Mouse (Mus musculus) forebrain, embryonic 14.5 days (tissue): Measurements from ENCODE around the gene Nhlrc1. TPM values are rescaled to one million over a fixed set of nuclear protein-coding genes. Genes with fewer than 3 reads are reported as not detected.

Source experiments
- ATAC-seq: fragments of 200-750 bp; cut with Nextera tagmentation; 2 replicates; pipeline ENCODE4 v1.8.0; 2017; ENCODE audit warnings: mild to moderate bottlenecking, moderate library complexity
- DNase-seq: peaks from one replicate; pipeline ENCODE4 v3.0.0-alpha.2; 2015; ENCODE audit warnings: low spot score
- H3K27ac ChIP-seq: fragments of 300-500 bp; sonication (generic); 2 replicates; pipeline ENCODE4 v1.5.1; 2014; ENCODE audit warnings: low read depth, mild to moderate bottlenecking, control low read depth, low read length, moderate library complexity
- H3K27me3 ChIP-seq: fragments of 300-500 bp; sonication (generic); replicated peaks from 2 replicates; pipeline ENCODE4 v1.6.1; 2014; ENCODE audit warnings: low read length, control low read depth, mixed read lengths; ENCODE audit not compliant: control insufficient read depth, insufficient read depth
- H3K36me3 ChIP-seq: fragments of 300-500 bp; sonication (generic); 2 replicates; pipeline ENCODE4 v1.6.1; 2014; ENCODE audit warnings: low read length, control low read depth; ENCODE audit not compliant: control insufficient read depth, insufficient read depth
- H3K4me1 ChIP-seq: fragments of 300-500 bp; sonication (generic); 2 replicates; pipeline ENCODE4 v1.6.1; 2014; ENCODE audit warnings: antibody characterized with exemption, low read length, control low read depth; ENCODE audit not compliant: control insufficient read depth, insufficient read depth
- H3K4me2 ChIP-seq: fragments of 300-500 bp; sonication (generic); 2 replicates; pipeline ENCODE4 v1.6.1; 2014; ENCODE audit warnings: mild to moderate bottlenecking, control low read depth, low read length
- H3K4me3 ChIP-seq: fragments of 300-500 bp; sonication (generic); 2 replicates; pipeline ENCODE4 v1.5.1; 2014; ENCODE audit warnings: low read depth, low read length, control low read depth
- H3K9ac ChIP-seq: fragments of 300-500 bp; sonication (generic); 2 replicates; pipeline ENCODE4 v1.6.1; 2014; ENCODE audit warnings: mild to moderate bottlenecking, low read length, control low read depth, moderate library complexity
- H3K9me3 ChIP-seq: fragments of 300-500 bp; sonication (generic); replicated peaks from 2 replicates; pipeline ENCODE4 v1.6.1; 2016; ENCODE audit warnings: low read length, control low read depth, mixed read lengths; ENCODE audit not compliant: control insufficient read depth
- WGBS: fragments of 180-500 bp; shearing (Covaris S2); extraction: QIAGEN DNeasy Blood & Tissue Kit; methylation state at CpG from one replicate; pipeline ENCODE4 v1.1.7; 2014; 5-methylcytosine and 5-hydroxymethylcytosine counted together
- polyA plus RNA-seq: library from polyadenylated mRNA; unstranded; fragments of >200 nt; fragmentation: Nextera tagmentation; extraction: Ambion mirVana; gene quantifications from 2 replicates; pipeline ENCODE4 v1.2.1, GENCODE M21; 2014

Nhlrc1 gene
- 10.8 and 13.8 TPM in 2 replicates for polyA plus RNA-seq

- H3K9me3 ChIP-seq, result peaks cover 4% of the 10 kb centered on the region; the same call in 1 of the 2 replicates
- H3K4me3 ChIP-seq, result peak within 1 kb of the TSS; percentile 56
- no peaks in the 10 kb centered on the region for H3K27me3 ChIP-seq
- ATAC-seq (peak; percentile 93), DNase-seq (peak; percentile 81)
- no peaks in the 10 kb centered on the region for H3K4me1 ChIP-seq
- WGBS, result 3% methylated on average over 66 of the region's 73 CpGs
- peak within 1 kb of the TSS; percentile 99 for H3K4me2 ChIP-seq
- peak within 1 kb of the TSS; percentile 69 for H3K9ac ChIP-seq
- no peaks in the 10 kb centered on the region for H3K36me3 ChIP-seq
- no peak within 1 kb of the TSS for H3K27ac ChIP-seq
Measured at GRCm38 (mm10) chr13:47014334-47015194, at the start of gene Nhlrc1. Gene Nhlrc1 (minus strand): TSS chr13:47014850.

- no peak overlapping the region for H3K27ac ChIP-seq
- DNase-seq, result no peak
- H3K4me1 ChIP-seq, result no peaks in the 10 kb centered on the region
- H3K9me3 ChIP-seq, result no peaks in the 10 kb centered on the region
- no peak for ATAC-seq
- H3K4me2 ChIP-seq, result no peak overlapping the region
- peaks cover 82% of the 10 kb centered on the region for H3K36me3 ChIP-seq
- H3K9ac ChIP-seq, result no peak overlapping the region
- H3K27me3 ChIP-seq, result no peaks in the 10 kb centered on the region
- 83% methylated on average over 15 of the region's 15 CpGs for WGBS
- H3K4me3 ChIP-seq, result no peak overlapping the region
Measured at GRCm38 (mm10) chr13:47063985-47064760, 49.5 kb upstream of the Nhlrc1 start.

- Histone ChIP-seq H3K27me3 (no peaks in the 10 kb centered on the region), H3K9ac (no peak overlapping the region), H3K36me3 (peaks cover 78% of the 10 kb centered on the region), H3K4me2 (no peak overlapping the region), H3K27ac (no peak overlapping the region), H3K4me3 (no peak overlapping the region), H3K9me3 (no peaks in the 10 kb centered on the region), H3K4me1 (no peaks in the 10 kb centered on the region)
- no peak for ATAC-seq
- WGBS, result 95% methylated on average over 17 of the region's 17 CpGs
- no peak for DNase-seq
Measured at GRCm38 (mm10) chr13:47062756-47063155, 48.1 kb upstream of the Nhlrc1 start.

- peaks cover 52% of the 10 kb centered on the region for H3K36me3 ChIP-seq
- H3K27me3 ChIP-seq, result no peaks in the 10 kb centered on the region
- H3K27ac ChIP-seq, result no peak overlapping the region
- H3K4me1 ChIP-seq, result 0 out of 2 replicates have a peak, but pooled peaks cover 2% of the 10 kb centered on the region
- no peak overlapping the region for H3K9ac ChIP-seq
- DNase-seq (no peak), ATAC-seq (no peak)
- no peaks in the 10 kb centered on the region for H3K9me3 ChIP-seq
- no peak overlapping the region for H3K4me3 ChIP-seq
- no peak overlapping the region for H3K4me2 ChIP-seq
- WGBS, result 97% methylated on average over 5 of the region's 5 CpGs
Measured at GRCm38 (mm10) chr13:47056781-47057180, 42.1 kb upstream of the Nhlrc1 start.

GRCm38 (mm10) chr13:47056126-47056525 is 41.5 kb upstream of the Nhlrc1 start:
- 84% methylated on average over 11 of the region's 11 CpGs for WGBS
- H3K27ac ChIP-seq, result no peak overlapping the region
- no peak overlapping the region for H3K9ac ChIP-seq
- no peaks in the 10 kb centered on the region for H3K27me3 ChIP-seq
- no peak overlapping the region for H3K4me2 ChIP-seq
- no peak overlapping the region for H3K4me3 ChIP-seq
- no peaks in the 10 kb centered on the region for H3K9me3 ChIP-seq
- peaks cover 54% of the 10 kb centered on the region for H3K36me3 ChIP-seq
- 0 out of 2 replicates have a peak, but pooled peaks cover 2% of the 10 kb centered on the region for H3K4me1 ChIP-seq
- no peak for ATAC-seq
- peak; percentile 10 for DNase-seq

GRCm38 (mm10) chr13:47053971-47054370 is 39.3 kb upstream of the Nhlrc1 start:
- peak; percentile 88 for ATAC-seq
- Histone ChIP-seq H3K9ac (no peak overlapping the region), H3K36me3 (peaks cover 54% of the 10 kb centered on the region), H3K9me3 (no peaks in the 10 kb centered on the region), H3K4me3 (no peak overlapping the region), H3K4me2 (no peak overlapping the region), H3K4me1 (0 out of 2 replicates have a peak, but pooled peaks cover 2% of the 10 kb centered on the region), H3K27me3 (no peaks in the 10 kb centered on the region), H3K27ac (peak overlapping the region; percentile 56; the same call in 1 of the 2 replicates)
- peak; percentile 67 for DNase-seq
- 21% methylated on average over 10 of the region's 10 CpGs for WGBS

- DNase-seq (no peak), ATAC-seq (no peak)
- Histone ChIP-seq H3K27ac (no peak overlapping the region), H3K4me1 (0 out of 2 replicates have a peak, but pooled peaks cover 2% of the 10 kb centered on the region), H3K4me2 (no peak overlapping the region), H3K9ac (no peak overlapping the region), H3K27me3 (no peaks in the 10 kb centered on the region), H3K36me3 (peaks cover 51% of the 10 kb centered on the region), H3K4me3 (no peak overlapping the region), H3K9me3 (no peaks in the 10 kb centered on the region)
- 90% methylated on average over 4 of the region's 4 CpGs for WGBS
Measured at GRCm38 (mm10) chr13:47050009-47050408, 35.4 kb upstream of the Nhlrc1 start.

- peaks cover 5% of the 10 kb centered on the region for H3K4me1 ChIP-seq
- peaks cover 42% of the 10 kb centered on the region for H3K36me3 ChIP-seq
- H3K27me3 ChIP-seq, result no peaks in the 10 kb centered on the region
- H3K9ac ChIP-seq, result no peak overlapping the region
- no peaks in the 10 kb centered on the region for H3K9me3 ChIP-seq
- no peak overlapping the region for H3K4me3 ChIP-seq
- ATAC-seq, result no peak
- no peak for DNase-seq
- WGBS, result 91% methylated on average over 4 of the region's 4 CpGs
- H3K4me2 ChIP-seq, result no peak overlapping the region
- H3K27ac ChIP-seq, result no peak overlapping the region
Measured at GRCm38 (mm10) chr13:47047996-47048395, 33.3 kb upstream of the Nhlrc1 start.
